Mouse (Mus musculus) MEL (cell line): Measurements from ENCODE around the gene Fyn. TPM values are rescaled to one million over a fixed set of nuclear protein-coding genes. Genes with fewer than 3 reads are reported as not detected.

Source experiments
- DNase-seq: peaks from one replicate; pipeline ENCODE4 v3.0.0; 2011; ENCODE audit warnings: low read depth, low spot score
- H3K27ac ChIP-seq: 2 replicates; pipeline ENCODE4 v1.5.1; 2012; ENCODE audit warnings: low read depth, mild to moderate bottlenecking, control low read depth, low read length, moderate library complexity; ENCODE audit not compliant: control insufficient read depth
- H3K27me3 ChIP-seq, 2 experiments: fragments of 150-350 bp in 1 of 2; sonication (generic) in 1 of 2; 2 replicates each; pipeline ENCODE4 v1.6.1; 2012; ENCODE audit warnings: low read length in 2 of 2, mild to moderate bottlenecking in 2 of 2, improper control_type of control experiment in 1 of 2, moderate library complexity in 1 of 2; ENCODE audit not compliant: insufficient read depth in 2 of 2, control insufficient read depth in 1 of 2
- H3K36me3 ChIP-seq, 2 experiments: 2 replicates each; pipeline ENCODE4 v1.6.1; 2012 to 2014; ENCODE audit warnings: low read length in 2 of 2, improper control_type of control experiment in 1 of 2, inconsistent platforms in 1 of 2, mild to moderate bottlenecking in 1 of 2; ENCODE audit not compliant: insufficient read depth in 2 of 2, control insufficient read depth in 1 of 2
- H3K4me1 ChIP-seq, 2 experiments: fragments of 150-350 bp in 1 of 2; sonication (generic) in 1 of 2; 2 replicates each; pipeline ENCODE4 v1.6.1; 2012; ENCODE audit warnings: low read length in 2 of 2, improper control_type of control experiment in 1 of 2, mild to moderate bottlenecking in 1 of 2; ENCODE audit not compliant: insufficient read depth in 2 of 2, control insufficient read depth in 1 of 2
- H3K4me3 ChIP-seq, 2 experiments: fragments of 150-350 bp in 1 of 2; sonication (generic) in 1 of 2; 2 replicates each; pipeline ENCODE4 v1.5.1; 2012; ENCODE audit warnings: low read depth in 2 of 2, low read length in 2 of 2, mild to moderate bottlenecking in 2 of 2, moderate library complexity in 2 of 2, control low read depth in 1 of 2, improper control_type of control experiment in 1 of 2; ENCODE audit not compliant: control insufficient read depth in 1 of 2, insufficient read depth in 1 of 2
- H3K79me2 ChIP-seq: 2 replicates; pipeline ENCODE4 v1.6.1; 2012; ENCODE audit warnings: mild to moderate bottlenecking, low read length, moderate library complexity; ENCODE audit not compliant: control insufficient read depth, poor library complexity, insufficient read depth
- H3K9ac ChIP-seq: 2 replicates; pipeline ENCODE4 v1.6.1; 2012; ENCODE audit warnings: low read depth, mild to moderate bottlenecking, control low read depth, low read length, moderate library complexity; ENCODE audit not compliant: control insufficient read depth, poor library complexity, severe bottlenecking
- H3K9me3 ChIP-seq: fragments of 150-350 bp; sonication (generic); replicated peaks from 2 replicates; pipeline ENCODE4 v1.6.1; 2012; ENCODE audit warnings: mild to moderate bottlenecking, low read length, improper control_type of control experiment, moderate library complexity; ENCODE audit not compliant: insufficient read depth
- BHLHE40 ChIP-seq: IDR thresholded peaks from 2 replicates; pipeline ENCODE4 v1.6.1; 2012; ENCODE audit warnings: low read depth, mild to moderate bottlenecking, inconsistent platforms, low read length, improper control_type of control experiment, borderline replicate concordance
- CHD1 ChIP-seq: IDR thresholded peaks from 2 replicates; pipeline ENCODE4 v1.6.1; 2012; ENCODE audit warnings: low read depth, mild to moderate bottlenecking, inconsistent platforms, low read length, improper control_type of control experiment
- CHD2 ChIP-seq: IDR thresholded peaks from 2 replicates; pipeline ENCODE4 v1.6.1; 2011; ENCODE audit warnings: low read length, improper control_type of control experiment
- CTCF ChIP-seq, 3 experiments: IDR thresholded peaks in 2 of 3; conservative IDR thresholded peaks in 1 of 3; 2 replicates each; pipeline ENCODE4 v1.5.1; 2011 to 2012; ENCODE audit warnings: low read length in 3 of 3, low read depth in 2 of 3, mild to moderate bottlenecking in 2 of 3, improper control_type of control experiment in 1 of 3, inconsistent platforms in 1 of 3, mixed read lengths in 1 of 3, moderate library complexity in 1 of 3; ENCODE audit not compliant: control insufficient read depth in 1 of 3, insufficient read depth in 1 of 3, poor library complexity in 1 of 3, severe bottlenecking in 1 of 3
- ELF1 ChIP-seq: IDR thresholded peaks from 2 replicates; pipeline ENCODE4 v1.6.1; 2014; ENCODE audit warnings: low read depth, mild to moderate bottlenecking, inconsistent platforms, low read length, improper control_type of control experiment, moderate library complexity
- ETS1 ChIP-seq: IDR thresholded peaks from 2 replicates; pipeline ENCODE4 v1.6.1; 2012; ENCODE audit warnings: low read depth, mild to moderate bottlenecking, inconsistent platforms, low read length, improper control_type of control experiment, moderate library complexity
- GABPA ChIP-seq: IDR thresholded peaks from 2 replicates; pipeline ENCODE4 v1.6.1; 2012; ENCODE audit warnings: low read depth, mild to moderate bottlenecking, inconsistent platforms, low read length, improper control_type of control experiment, moderate library complexity
- HCFC1 ChIP-seq: IDR thresholded peaks from 2 replicates; pipeline ENCODE4 v1.6.1; 2012; ENCODE audit warnings: low read depth, mild to moderate bottlenecking, inconsistent platforms, low read length, improper control_type of control experiment, moderate library complexity
- KAT2A ChIP-seq: conservative IDR thresholded peaks from 2 replicates; pipeline ENCODE4 v1.6.1; 2012; ENCODE audit warnings: low read depth, low read length, improper control_type of control experiment, inconsistent platforms
- MAX ChIP-seq: IDR thresholded peaks from 2 replicates; pipeline ENCODE4 v1.6.1; 2011; ENCODE audit warnings: low read length, improper control_type of control experiment
- MAZ ChIP-seq: IDR thresholded peaks from 2 replicates; pipeline ENCODE4 v1.6.1; 2012; ENCODE audit warnings: low read depth, mild to moderate bottlenecking, inconsistent platforms, low read length, improper control_type of control experiment
- MXI1 ChIP-seq: IDR thresholded peaks from 2 replicates; pipeline ENCODE4 v1.6.1; 2011; ENCODE audit warnings: mild to moderate bottlenecking, low read depth, low read length, improper control_type of control experiment
- MYC ChIP-seq: IDR thresholded peaks from 2 replicates; pipeline ENCODE4 v1.6.1; 2011; ENCODE audit warnings: low read depth, mild to moderate bottlenecking, low read length, improper control_type of control experiment, moderate library complexity
- POLR2A ChIP-seq, 2 experiments: IDR thresholded peaks; 2 replicates each; pipeline ENCODE4 v1.6.1; 2011 to 2012; ENCODE audit warnings: low read length in 2 of 2, mild to moderate bottlenecking in 2 of 2, control low read depth in 1 of 2, improper control_type of control experiment in 1 of 2, low read depth in 1 of 2, moderate library complexity in 1 of 2; ENCODE audit not compliant: control insufficient read depth in 1 of 2, insufficient read depth in 1 of 2, poor library complexity in 1 of 2
- POLR2AphosphoS2 ChIP-seq: IDR thresholded peaks from 2 replicates; pipeline ENCODE4 v1.6.1; 2011; ENCODE audit warnings: low read length, improper control_type of control experiment
- POLR2AphosphoS5 ChIP-seq: IDR thresholded peaks from 2 replicates; pipeline ENCODE4 v1.6.1; 2012; ENCODE audit warnings: low read depth, borderline replicate concordance, mild to moderate bottlenecking, inconsistent platforms, low read length, moderate library complexity, mixed read lengths
- RAD21 ChIP-seq: IDR thresholded peaks from 2 replicates; pipeline ENCODE4 v1.6.1; 2011; ENCODE audit warnings: mild to moderate bottlenecking, low read depth, low read length, improper control_type of control experiment
- RCOR1 ChIP-seq: IDR thresholded peaks from 2 replicates; pipeline ENCODE4 v1.6.1; 2012; ENCODE audit warnings: low read depth, mild to moderate bottlenecking, inconsistent platforms, low read length, improper control_type of control experiment
- SIN3A ChIP-seq: IDR thresholded peaks from 2 replicates; pipeline ENCODE4 v1.6.1; 2012; ENCODE audit warnings: low read length, improper control_type of control experiment, inconsistent platforms
- SMC3 ChIP-seq: IDR thresholded peaks from 2 replicates; pipeline ENCODE4 v1.6.1; 2011; ENCODE audit warnings: low read depth, low read length, improper control_type of control experiment
- TBP ChIP-seq: IDR thresholded peaks from 2 replicates; pipeline ENCODE4 v1.8.0; 2011; ENCODE audit warnings: low read depth, low read length, improper control_type of control experiment
- TCF12 ChIP-seq: IDR thresholded peaks from 2 replicates; pipeline ENCODE4 v1.6.1; 2014; ENCODE audit warnings: low read depth, mild to moderate bottlenecking, inconsistent platforms, low read length, improper control_type of control experiment, moderate library complexity
- UBTF ChIP-seq: IDR thresholded peaks from 2 replicates; pipeline ENCODE4 v1.6.1; 2012; ENCODE audit warnings: low read depth, mild to moderate bottlenecking, inconsistent platforms, low read length, improper control_type of control experiment, moderate library complexity, borderline replicate concordance; ENCODE audit not compliant: insufficient read depth
- USF2 ChIP-seq, 2 experiments: IDR thresholded peaks; 2 replicates each; pipeline ENCODE4 v1.6.1; 2011 to 2012; ENCODE audit warnings: improper control_type of control experiment in 2 of 2, low read length in 2 of 2, borderline replicate concordance in 1 of 2, inconsistent platforms in 1 of 2, low read depth in 1 of 2, mild to moderate bottlenecking in 1 of 2; ENCODE audit not compliant: insufficient read depth in 1 of 2
- ZC3H11A ChIP-seq: IDR thresholded peaks from 2 replicates; pipeline ENCODE4 v1.6.1; 2012; ENCODE audit warnings: low read depth, mild to moderate bottlenecking, inconsistent platforms, low read length, improper control_type of control experiment
- ZKSCAN1 ChIP-seq: IDR thresholded peaks from 2 replicates; pipeline ENCODE4 v1.6.1; 2012; ENCODE audit warnings: low read depth, mild to moderate bottlenecking, inconsistent platforms, low read length, improper control_type of control experiment, moderate library complexity
- ZMIZ1 ChIP-seq: IDR thresholded peaks from 2 replicates; pipeline ENCODE4 v1.6.1; 2012; ENCODE audit warnings: low read depth, mild to moderate bottlenecking, inconsistent platforms, low read length, improper control_type of control experiment, moderate library complexity
- polyA plus RNA-seq, 2 experiments: library from polyadenylated mRNA; stranded (reverse) in 1 of 2; unstranded in 1 of 2; fragments of >175 nt in 1 of 2; fragments of >200 nt in 1 of 2; gene quantifications; 2 replicates each; pipeline versions ENCODE4 v1.2.1 to v1.2.4; 2012; ENCODE audit warnings: low replicate concordance in 2 of 2, low read depth in 1 of 2; ENCODE audit not compliant: insufficient read length in 2 of 2, insufficient read depth in 1 of 2, missing spikeins in 1 of 2
- total RNA-seq: library from RNA; depleted of rRNA; stranded (reverse); fragments of 300-350 nt; gene quantifications from 2 replicates; pipeline ENCODE4 v1.2.3, GENCODE M21; 2012

Gene Fyn
- total and polyA plus RNA-seq, 3 experiments, result 0.03 TPM; not detected in 2

- no peaks in the 10 kb centered on the region for H3K4me1 ChIP-seq
- no peaks in the 10 kb centered on the region for H3K36me3 ChIP-seq
- H3K4me3 ChIP-seq, result no peak overlapping the region
- no peak for DNase-seq
- no peak overlapping the region for H3K27ac ChIP-seq
- no peak for TF ChIP-seq ETS1
- no peak for TF ChIP-seq ZMIZ1
- TF ChIP-seq CHD1, result no peak
- no peak for TF ChIP-seq ZC3H11A
- no peak for TF ChIP-seq ZKSCAN1
- no peak for TF ChIP-seq SIN3A
- TF ChIP-seq TCF12, result no peak
- TF ChIP-seq KAT2A, result no peak
- TF ChIP-seq RAD21, result no peak
- no peak for TF ChIP-seq POLR2AphosphoS2
- H3K79me2 ChIP-seq, result no peaks in the 10 kb centered on the region
- no peaks in the 10 kb centered on the region for H3K9me3 ChIP-seq
- H3K27me3 ChIP-seq, result no peaks in the 10 kb centered on the region
- no peak overlapping the region for H3K9ac ChIP-seq
Measured at GRCm38 (mm10) chr10:39555740-39556139, 187.1 kb downstream of the Fyn start.

GRCm38 (mm10) chr10:39557360-39557759 lies 188.7 kb downstream of the Fyn start:
- no peaks in the 10 kb centered on the region for H3K27me3 ChIP-seq

GRCm38 (mm10) chr10:39557851-39558250 lies 189.2 kb downstream of the Fyn start:
- no peak overlapping the region for H3K27ac ChIP-seq
- DNase-seq, result no peak
- H3K27me3 ChIP-seq, result no peaks in the 10 kb centered on the region
- no peak overlapping the region for H3K4me3 ChIP-seq
- no peak overlapping the region for H3K9ac ChIP-seq
- no peaks in the 10 kb centered on the region for H3K36me3 ChIP-seq
- TF ChIP-seq CTCF (IDR thresholded peaks at IDR 0.05 in 2 of 3, conservative IDR thresholded peaks at IDR 0.05 in 1 of 3; ENCODE audit: control insufficient read depth in 1 of 3, insufficient read depth in 1 of 3, low read depth in 2 of 3, low read length in 3 of 3, poor library complexity in 1 of 3, severe bottlenecking in 1 of 3) (no peak), CHD1 (no peak), ZKSCAN1 (no peak), MXI1 (no peak), GABPA (no peak), BHLHE40 (no peak), UBTF (no peak), SIN3A (no peak), POLR2A (IDR thresholded peaks at IDR 0.05; ENCODE audit: control insufficient read depth in 1 of 2, insufficient read depth in 1 of 2, low read depth in 1 of 2, low read length in 2 of 2, poor library complexity in 1 of 2) (no peak), RCOR1 (no peak), HCFC1 (no peak), TBP (no peak), POLR2AphosphoS5 (no peak)
- no peaks in the 10 kb centered on the region for H3K4me1 ChIP-seq
- no peaks in the 10 kb centered on the region for H3K9me3 ChIP-seq
- no peaks in the 10 kb centered on the region for H3K79me2 ChIP-seq

More at GRCm38 (mm10) chr10:39557360-39557759, 188.7 kb downstream of the Fyn start:
- Histone ChIP-seq H3K36me3 (no peaks in the 10 kb centered on the region), H3K9me3 (no peaks in the 10 kb centered on the region), H3K27ac (no peak overlapping the region), H3K9ac (no peak overlapping the region), H3K79me2 (no peaks in the 10 kb centered on the region), H3K4me1 (no peaks in the 10 kb centered on the region), H3K4me3 (no peak overlapping the region)
- no peak for DNase-seq
- TF ChIP-seq CHD1, result no peak
- no peak for TF ChIP-seq ELF1
- no peak for TF ChIP-seq POLR2AphosphoS5
- TF ChIP-seq SIN3A, result no peak
- TF ChIP-seq SMC3, result no peak
- TF ChIP-seq CHD2, result no peak
- TF ChIP-seq RCOR1, result no peak
- no peak for TF ChIP-seq USF2 (IDR thresholded peaks at IDR 0.05; ENCODE audit: borderline replicate concordance in 1 of 2, insufficient read depth in 1 of 2, low read depth in 1 of 2, low read length in 2 of 2)
- no peak for TF ChIP-seq MAX
- no peak for TF ChIP-seq POLR2A (IDR thresholded peaks at IDR 0.05; ENCODE audit: control insufficient read depth in 1 of 2, insufficient read depth in 1 of 2, low read depth in 1 of 2, low read length in 2 of 2, poor library complexity in 1 of 2)
- no peak for TF ChIP-seq MAZ
- no peak for TF ChIP-seq MYC
- TF ChIP-seq RAD21, result no peak
- no peak for TF ChIP-seq TBP
